Mouse (Mus musculus) bone marrow macrophage, adult 2 months (primary cell): Measurements from ENCODE around the gene Cbx5.

ENCODE experiments used
- CTCF ChIP-seq: IDR thresholded peaks from 2 replicates; pipeline ENCODE4 v1.5.1; 2012; ENCODE audit warnings: low read depth, mild to moderate bottlenecking, low read length, moderate library complexity
- POLR2A ChIP-seq: IDR thresholded peaks from 2 replicates; pipeline ENCODE4 v1.6.1; 2012; ENCODE audit warnings: mild to moderate bottlenecking, low read depth, low read length, borderline replicate concordance

DNA sequence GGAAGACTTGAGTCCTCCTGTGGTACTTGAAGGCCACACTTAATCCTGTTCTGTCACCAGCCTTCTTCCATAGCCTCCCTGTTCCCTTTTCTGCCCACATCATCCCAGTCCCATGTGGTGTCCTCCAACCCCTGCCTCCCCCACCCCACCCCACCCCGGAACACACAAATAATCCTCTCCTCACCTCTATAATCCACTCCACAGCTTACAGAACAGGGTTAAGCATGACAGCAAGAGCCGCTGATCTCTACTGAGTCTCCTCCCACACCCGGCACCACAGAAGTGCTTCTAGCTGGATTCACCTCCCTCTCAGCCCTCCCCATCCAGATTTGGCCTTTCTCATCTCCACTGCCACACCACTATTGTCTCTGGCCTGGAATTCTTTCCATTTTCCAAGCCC lies 71.8 kb downstream of the Cbx5 start:
- no peak for TF ChIP-seq POLR2A
- TF ChIP-seq CTCF: no peak
